Mouse (Mus musculus) myocyte (in vitro differentiated cells): Measurements from ENCODE around the gene Mtrex. TPM values are rescaled to one million over a fixed set of nuclear protein-coding genes. Genes with fewer than 3 reads are reported as not detected.

Experiments used
- H3K27me3 ChIP-seq: one replicate; pipeline ENCODE4 v1.6.1; 2011; ENCODE audit not compliant: control insufficient read depth, insufficient read depth, insufficient read length
- H3K36me3 ChIP-seq: one replicate; pipeline ENCODE4 v1.6.1; 2011; ENCODE audit not compliant: control insufficient read depth, insufficient read depth
- H3K4me2 ChIP-seq: one replicate; pipeline ENCODE4 v1.6.1; 2011; ENCODE audit warnings: low read depth, control low read depth
- H3K4me3 ChIP-seq: one replicate; pipeline ENCODE4 v1.5.1; 2011; ENCODE audit warnings: mild to moderate bottlenecking, control low read depth, moderate library complexity
- H3K79me2 ChIP-seq: one replicate; pipeline ENCODE4 v1.6.1; 2011; ENCODE audit not compliant: control insufficient read depth, insufficient read depth
- H3ac ChIP-seq: one replicate; pipeline ENCODE4 v1.6.1; 2011; ENCODE audit not compliant: control insufficient read depth, insufficient read length
- CEBPB ChIP-seq: IDR thresholded peaks from 2 replicates; pipeline ENCODE4 v1.6.1; 2011; ENCODE audit warnings: mild to moderate bottlenecking, moderate library complexity; ENCODE audit not compliant: poor library complexity, insufficient read depth, severe bottlenecking
- E2F4 ChIP-seq: IDR thresholded peaks from one replicate; pipeline ENCODE4 v1.6.1; 2011; ENCODE audit warnings: mild to moderate bottlenecking, control low read depth, moderate library complexity; ENCODE audit not compliant: insufficient read depth
- MAX ChIP-seq: IDR thresholded peaks from one replicate; pipeline ENCODE4 v1.6.1; 2011; ENCODE audit warnings: low read depth, mild to moderate bottlenecking, control low read depth
- MYOD1 ChIP-seq, 3 experiments: IDR thresholded peaks; one replicate each; pipeline ENCODE4 v1.6.1; 2011; ENCODE audit warnings: control low read depth in 2 of 3, low read depth in 2 of 3, mild to moderate bottlenecking in 2 of 3, moderate library complexity in 1 of 3; ENCODE audit not compliant: insufficient read length in 2 of 3, control insufficient read depth in 1 of 3
- MYOG ChIP-seq, 3 experiments: IDR thresholded peaks; one replicate each; pipeline ENCODE4 v1.6.1; 2011; ENCODE audit warnings: control low read depth in 2 of 3, low read depth in 2 of 3, mild to moderate bottlenecking in 2 of 3; ENCODE audit not compliant: insufficient read length in 2 of 3, control insufficient read depth in 1 of 3, insufficient read depth in 1 of 3
- POLR2A ChIP-seq: IDR thresholded peaks from one replicate; pipeline ENCODE4 v1.6.1; 2011; ENCODE audit warnings: low read depth, mild to moderate bottlenecking, control low read depth, moderate library complexity; ENCODE audit not compliant: insufficient read length
- POLR2AphosphoS2 ChIP-seq: IDR thresholded peaks from one replicate; pipeline ENCODE4 v1.6.1; 2011; ENCODE audit warnings: low read depth, control low read depth; ENCODE audit not compliant: insufficient read length
- REST ChIP-seq: IDR thresholded peaks from one replicate; pipeline ENCODE4 v1.6.1; 2011; ENCODE audit warnings: mild to moderate bottlenecking, control low read depth, moderate library complexity; ENCODE audit not compliant: insufficient read depth, insufficient read length
- SRF ChIP-seq: IDR thresholded peaks from one replicate; pipeline ENCODE4 v1.6.1; 2011; ENCODE audit warnings: low read depth; ENCODE audit not compliant: control insufficient read depth, insufficient read length
- TCF12 ChIP-seq: IDR thresholded peaks from one replicate; pipeline ENCODE4 v1.6.1; 2011; ENCODE audit warnings: mild to moderate bottlenecking, control low read depth; ENCODE audit not compliant: poor library complexity, insufficient read depth, severe bottlenecking
- TCF3 ChIP-seq: IDR thresholded peaks from one replicate; pipeline ENCODE4 v1.6.1; 2011; ENCODE audit warnings: low read depth, control low read depth; ENCODE audit not compliant: insufficient read length
- USF1 ChIP-seq: IDR thresholded peaks from one replicate; pipeline ENCODE4 v1.6.1; 2011; ENCODE audit warnings: low read depth, mild to moderate bottlenecking, control low read depth, moderate library complexity
- polyA plus RNA-seq: library from polyadenylated mRNA; unstranded; fragments of >200 nt; fragmentation: generic; extraction: Trizol; gene quantifications from one replicate; pipeline ENCODE4 v1.2.1, GENCODE M21; 2012; ENCODE audit warnings: missing spikeins

Mtrex gene
- polyA plus RNA-seq, 1 experiment = 12.6 TPM

GRCm38 (mm10) chr13:112954067-112954466, 26.9 kb upstream of the Mtrex start:
- TF ChIP-seq REST (no peak), TCF3 (no peak), POLR2A (no peak), E2F4 (no peak), SRF (no peak)
- no peak overlapping the region for H3K4me3 ChIP-seq
- peaks cover 40% of the 10 kb centered on the region for H3K36me3 ChIP-seq
- H3K79me2 ChIP-seq = no peaks in the 10 kb centered on the region
- H3K4me2 ChIP-seq = no peak overlapping the region
- no peak overlapping the region for H3ac ChIP-seq
- H3K27me3 ChIP-seq = no peaks in the 10 kb centered on the region

- Histone ChIP-seq H3K4me3 (no peak overlapping the region), H3ac (no peak overlapping the region), H3K36me3 (peaks cover 38% of the 10 kb centered on the region), H3K4me2 (no peak overlapping the region), H3K79me2 (no peaks in the 10 kb centered on the region), H3K27me3 (no peaks in the 10 kb centered on the region)
- no peak for TF ChIP-seq REST
- TF ChIP-seq E2F4 = no peak
- TF ChIP-seq TCF3 = no peak
- TF ChIP-seq MAX = no peak
- TF ChIP-seq CEBPB = no peak
- TF ChIP-seq MYOD1 (IDR thresholded peaks at IDR 0.05; ENCODE audit: control insufficient read depth in 1 of 3, insufficient read length in 2 of 3, low read depth in 2 of 3) = no peak
- no peak for TF ChIP-seq SRF
- TF ChIP-seq USF1 = no peak
- no peak for TF ChIP-seq TCF12
- TF ChIP-seq MYOG (IDR thresholded peaks at IDR 0.05; ENCODE audit: control insufficient read depth in 1 of 3, insufficient read depth in 1 of 3, insufficient read length in 2 of 3, low read depth in 2 of 3) = no peak
- no peak for TF ChIP-seq POLR2AphosphoS2
- TF ChIP-seq POLR2A = no peak
Observed at GRCm38 (mm10) chr13:112945900-112946299, 18.7 kb upstream of the Mtrex start.

GRCm38 (mm10) chr13:112945312-112945711, 18.1 kb upstream of the Mtrex start:
- peaks cover 36% of the 10 kb centered on the region for H3K36me3 ChIP-seq
- H3K79me2 ChIP-seq = no peaks in the 10 kb centered on the region
- TF ChIP-seq MYOG (IDR thresholded peaks at IDR 0.05; ENCODE audit: control insufficient read depth in 1 of 3, insufficient read depth in 1 of 3, insufficient read length in 2 of 3, low read depth in 2 of 3) = no peak
- TF ChIP-seq POLR2A = no peak
- no peak for TF ChIP-seq TCF12
- TF ChIP-seq E2F4 = no peak
- TF ChIP-seq USF1 = no peak
- no peak for TF ChIP-seq MYOD1 (IDR thresholded peaks at IDR 0.05; ENCODE audit: control insufficient read depth in 1 of 3, insufficient read length in 2 of 3, low read depth in 2 of 3)
- TF ChIP-seq TCF3 = no peak
- no peak for TF ChIP-seq SRF
- no peak overlapping the region for H3K4me3 ChIP-seq
- no peak overlapping the region for H3ac ChIP-seq
- no peaks in the 10 kb centered on the region for H3K27me3 ChIP-seq
- no peak overlapping the region for H3K4me2 ChIP-seq

- Histone ChIP-seq H3ac (no peak overlapping the region), H3K36me3 (peaks cover 35% of the 10 kb centered on the region), H3K27me3 (no peaks in the 10 kb centered on the region), H3K4me2 (no peak overlapping the region), H3K79me2 (no peaks in the 10 kb centered on the region), H3K4me3 (no peak overlapping the region)
- TF ChIP-seq TCF12 = no peak
- no peak for TF ChIP-seq E2F4
- TF ChIP-seq TCF3 = no peak
- no peak for TF ChIP-seq CEBPB
- no peak for TF ChIP-seq MAX
- no peak for TF ChIP-seq POLR2AphosphoS2
- TF ChIP-seq MYOG (IDR thresholded peaks at IDR 0.05; ENCODE audit: control insufficient read depth in 1 of 3, insufficient read depth in 1 of 3, insufficient read length in 2 of 3, low read depth in 2 of 3) = no peak
- no peak for TF ChIP-seq POLR2A
- no peak for TF ChIP-seq USF1
Observed at GRCm38 (mm10) chr13:112941879-112942330, 14.7 kb upstream of the Mtrex start.

- Histone ChIP-seq H3K4me2 (no peak overlapping the region), H3K36me3 (peaks cover 38% of the 10 kb centered on the region), H3K4me3 (no peak overlapping the region), H3K27me3 (no peaks in the 10 kb centered on the region), H3ac (no peak overlapping the region), H3K79me2 (no peaks in the 10 kb centered on the region)
- TF ChIP-seq REST (no peak), SRF (no peak), CEBPB (no peak), E2F4 (no peak), MAX (no peak), MYOG (IDR thresholded peaks at IDR 0.05; ENCODE audit: control insufficient read depth in 1 of 3, insufficient read depth in 1 of 3, insufficient read length in 2 of 3, low read depth in 2 of 3) (no peak), POLR2A (no peak), TCF12 (no peak), POLR2AphosphoS2 (no peak), TCF3 (no peak), USF1 (no peak), MYOD1 (IDR thresholded peaks at IDR 0.05; ENCODE audit: control insufficient read depth in 1 of 3, insufficient read length in 2 of 3, low read depth in 2 of 3) (no peak)
Observed at GRCm38 (mm10) chr13:112938130-112938529, 10.9 kb upstream of the Mtrex start.
